Mouse (Mus musculus) Patski (cell line): Measurements from ENCODE around the gene D1Pas1. TPM values are rescaled to one million over a fixed set of nuclear protein-coding genes. Genes with fewer than 3 reads are reported as not detected.

ENCODE experiments used
- ATAC-seq: fragments of 100-300 bp; one replicate; pipeline ENCODE4 v1.8.0; 2021
- CTCF ChIA-PET: fragments of 350-600 bp; sonication (Branson Sonifier 250); formaldehyde crosslinking; loops from one replicate; lab custom pipeline; 2022; ENCODE audit warnings: inconsistent platforms; lab: Charles Lee
- POLR2A ChIA-PET: fragments of 350-600 bp; sonication (Branson Sonifier 250); formaldehyde crosslinking; loops from one replicate; lab custom pipeline; 2022; ENCODE audit warnings: antibody characterized with exemption, inconsistent platforms; lab: Charles Lee
- DNase-seq: peaks from one replicate; pipeline ENCODE4 v3.0.0-alpha.2; 2011; ENCODE audit warnings: low read depth, low spot score
- H3K27me3 ChIP-seq: fragments of 371-371 bp; one replicate; pipeline ENCODE4 v1.5.1; 2021
- CTCF ChIP-seq: fragments of 100-300 bp; IDR thresholded peaks from one replicate; pipeline ENCODE4 v1.5.1; 2021
- in situ Hi-C: fragments of 300-500 bp; cut with MboI; formaldehyde crosslinking; loops from 3 replicates; pipeline ENCODE4 v1.11.1; 2018; ENCODE audit warnings: low pct_unique_long_range_greater_than_20kb, mixed read lengths
- polyA plus RNA-seq: library from polyadenylated mRNA; unstranded; gene quantifications from one replicate; pipeline ENCODE4 v1.2.3, GENCODE M21; 2021

D1Pas1 gene
- polyA plus RNA-seq, 1 experiment from 2014 or later, result not detected

- ATAC-seq (no peak), DNase-seq (no peak)
- in situ Hi-C loops, result no loop called here
- CTCF ChIA-PET, result interaction anchor here (1.1 kb wide), 1 partner anchor 62 kb away, joined by 5 read pairs; no protein-coding TSS in a partner anchor
- POLR2A ChIA-PET, result no interaction called here
- no peak for TF ChIP-seq CTCF
- no peaks in the 10 kb centered on the region for H3K27me3 ChIP-seq
Measured at GRCm38 (mm10) chr1:186952381-186952780, 14.8 kb upstream of the D1Pas1 start.

GRCm38 (mm10) chr1:186954591-186954990 lies 12.6 kb upstream of the D1Pas1 start:
- in situ Hi-C loops, result no loop called here
- ChIA-PET CTCF (interaction anchor here (1.2 to 1.7 kb wide), 2 partner anchors 10 to 21 kb away, joined by 3 read pairs; no protein-coding TSS in a partner anchor), POLR2A (no interaction called here)
- DNase-seq (no peak), ATAC-seq (no peak)
- no peaks in the 10 kb centered on the region for H3K27me3 ChIP-seq
- no peak for TF ChIP-seq CTCF

- ChIA-PET POLR2A (no interaction called here), CTCF (interaction anchor here (1.1 to 1.3 kb wide), 3 partner anchors 59 to 132 kb away, joined by 3 to 7 read pairs (median 4); no protein-coding TSS in a partner anchor)
- DNase-seq, result no peak
- TF ChIP-seq CTCF, result no peak
- no peaks in the 10 kb centered on the region for H3K27me3 ChIP-seq
- no peak for ATAC-seq
- in situ Hi-C loops, result no loop called here
Measured at GRCm38 (mm10) chr1:186959380-186959779, 7.8 kb upstream of the D1Pas1 start.

GRCm38 (mm10) chr1:186964143-186964875 lies 2.9 kb upstream of the D1Pas1 start:
- CTCF ChIA-PET, result interaction anchor here (1.4 to 2.1 kb wide), 2 partner anchors 10 to 17 kb away, joined by 3 to 5 read pairs; no protein-coding TSS in a partner anchor
- in situ Hi-C loops, result loop anchor here (10.0 kb wide), 1 partner anchor 130 kb away; no protein-coding TSS in a partner anchor
- ATAC-seq (no peak), DNase-seq (no peak)
- TF ChIP-seq CTCF, result no peak
- POLR2A ChIA-PET, result no interaction called here
- H3K27me3 ChIP-seq, result no peaks in the 10 kb centered on the region

GRCm38 (mm10) chr1:186967926-186968325 lies 710 bp downstream of the D1Pas1 start:
- ChIA-PET CTCF (no interaction called here), POLR2A (no interaction called here)
- TF ChIP-seq CTCF, result no peak
- ATAC-seq (no peak), DNase-seq (no peak)
- in situ Hi-C loops, result loop anchor here (10.0 kb wide), 1 partner anchor 133 kb away; no protein-coding TSS in a partner anchor
- H3K27me3 ChIP-seq, result no peaks in the 10 kb centered on the region

GRCm38 (mm10) chr1:186976937-186977540 lies 9.8 kb downstream of the D1Pas1 start:
- ATAC-seq, result no peak
- no peak for TF ChIP-seq CTCF
- ChIA-PET CTCF (no interaction called here), POLR2A (no interaction called here)
- no peak for DNase-seq
- in situ Hi-C loops, result no loop called here
- H3K27me3 ChIP-seq, result no peaks in the 10 kb centered on the region

GRCm38 (mm10) chr1:186977801-186978200 lies 10.6 kb downstream of the D1Pas1 start:
- CTCF ChIA-PET, result no interaction called here
- in situ Hi-C loops, result no loop called here
- POLR2A ChIA-PET, result no interaction called here
- DNase-seq (no peak), ATAC-seq (no peak)
- no peak for TF ChIP-seq CTCF
- no peaks in the 10 kb centered on the region for H3K27me3 ChIP-seq

- H3K27me3 ChIP-seq, result no peaks in the 10 kb centered on the region
- DNase-seq (no peak), ATAC-seq (no peak)
- in situ Hi-C loops, result no loop called here
- no peak for TF ChIP-seq CTCF
- ChIA-PET POLR2A (interaction anchor here (0.6 to 0.7 kb wide), 2 partner anchors 25 to 141 kb away, joined by 3 read pairs; no protein-coding TSS in a partner anchor), CTCF (interaction anchor here (1.8 kb wide), 1 partner anchor 12 kb away, joined by 4 read pairs; no protein-coding TSS in a partner anchor)
Measured at GRCm38 (mm10) chr1:186979465-186979864, 12.2 kb downstream of the D1Pas1 start.

GRCm38 (mm10) chr1:186980503-186980902 lies 13.3 kb downstream of the D1Pas1 start:
- ChIA-PET POLR2A (no interaction called here), CTCF (interaction anchor here (1.6 to 1.9 kb wide), 3 partner anchors 11 to 37 kb away, joined by 4 to 5 read pairs (median 5); no protein-coding TSS in a partner anchor)
- no peak for ATAC-seq
- in situ Hi-C loops, result no loop called here
- H3K27me3 ChIP-seq, result no peaks in the 10 kb centered on the region
- no peak for DNase-seq
- TF ChIP-seq CTCF, result no peak

- DNase-seq, result no peak
- in situ Hi-C loops, result no loop called here
- TF ChIP-seq CTCF, result no peak
- no peak for ATAC-seq
- CTCF ChIA-PET, result no interaction called here
- no peaks in the 10 kb centered on the region for H3K27me3 ChIP-seq
- POLR2A ChIA-PET, result no interaction called here
Measured at GRCm38 (mm10) chr1:186985131-186985530, 17.9 kb downstream of the D1Pas1 start.
